ENCODE assay signal across 18 mouse cellular contexts in the genomic region with DNA sequence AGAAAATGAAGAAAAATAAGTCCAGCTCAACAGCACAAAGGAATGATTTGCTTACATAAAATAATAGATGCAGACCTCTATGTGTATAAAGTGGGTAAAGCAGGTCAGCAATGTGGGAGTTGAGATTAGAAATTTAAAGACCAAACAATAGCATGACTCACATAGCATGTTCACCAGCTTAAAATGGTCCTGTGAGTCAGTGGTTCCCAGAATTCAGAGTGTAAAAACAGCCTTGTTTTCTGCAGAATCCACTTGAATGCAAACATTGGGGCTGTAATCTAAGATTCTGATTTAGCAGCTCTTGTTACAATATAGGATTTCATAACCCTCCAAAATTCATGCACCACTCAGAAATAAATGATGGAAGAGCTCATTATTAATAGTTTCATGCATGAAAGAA.
DNase-seq lines count a peak whose midpoint lies in the region; ATAC-seq lines count a peak whose summit lies in the region.
"Had no signal": no experiment of that assay in that cellular context is flagged by ENCODE, and none has a peak within 500 bp of the region (broad histone marks: within the 10 kb centered on the region; RNA-seq: fewer than 3 reads in every experiment).

No protein-coding gene starts in this region.

- peak; percentile 64 for ATAC-seq in frontal cortex, adult (ENCODE audit: low TSS enrichment)
- ATAC-seq: activated CD4-positive, CD25-positive, alpha-beta regulatory T cell, adult 4 months; forebrain, embryonic 14.5 days; forebrain, embryonic 16.5 days; Patski had no signal

- DNase-seq in frontal cortex, postnatal 36 days (ENCODE audit: low spot score in 2 of 2), result no peak
- DNase-seq in 416B (ENCODE audit: low read depth), result peak; percentile 69
- DNase-seq in brain, adult 2 months (ENCODE audit: low read depth, low spot score), result peak; percentile 62
- no peak for DNase-seq in cerebellum, adult 9-11 months
- DNase-seq: adrenal gland, adult 8-10 months; adrenal gland, postnatal 14 days; adrenal gland, postnatal 36 days; cerebellum, adult 11 months; cerebellum, adult 2 months; cerebellum, adult 9-10 months; cerebellum, postnatal 14 days; cerebellum, postnatal 36 days; embryo, embryonic 11 days had no signal

Comparison
In these comparisons a context has a peak if more than half of its experiments do, and no peak if none do; other contexts are left out.
1. DNase-seq: peak in 416B (single experiment) and brain, adult 2 months (single experiment); none in frontal cortex, postnatal 36 days (0 of 2) and cerebellum, adult 9-11 months (single experiment).